Mouse (Mus musculus) retina, postnatal 7 days (tissue): ENCODE data around the gene Nipbl.
"Not testable (repeated sequence)": the region's sequence is repeated elsewhere in the genome, so short reads cannot be mapped to it uniquely, and the experiment has no call there.

Source experiments
- DNase-seq: peaks from one replicate; pipeline ENCODE4 v3.0.0-alpha.2; 2012; ENCODE audit warnings: low read depth, low spot score

Nipbl gene

DNA sequence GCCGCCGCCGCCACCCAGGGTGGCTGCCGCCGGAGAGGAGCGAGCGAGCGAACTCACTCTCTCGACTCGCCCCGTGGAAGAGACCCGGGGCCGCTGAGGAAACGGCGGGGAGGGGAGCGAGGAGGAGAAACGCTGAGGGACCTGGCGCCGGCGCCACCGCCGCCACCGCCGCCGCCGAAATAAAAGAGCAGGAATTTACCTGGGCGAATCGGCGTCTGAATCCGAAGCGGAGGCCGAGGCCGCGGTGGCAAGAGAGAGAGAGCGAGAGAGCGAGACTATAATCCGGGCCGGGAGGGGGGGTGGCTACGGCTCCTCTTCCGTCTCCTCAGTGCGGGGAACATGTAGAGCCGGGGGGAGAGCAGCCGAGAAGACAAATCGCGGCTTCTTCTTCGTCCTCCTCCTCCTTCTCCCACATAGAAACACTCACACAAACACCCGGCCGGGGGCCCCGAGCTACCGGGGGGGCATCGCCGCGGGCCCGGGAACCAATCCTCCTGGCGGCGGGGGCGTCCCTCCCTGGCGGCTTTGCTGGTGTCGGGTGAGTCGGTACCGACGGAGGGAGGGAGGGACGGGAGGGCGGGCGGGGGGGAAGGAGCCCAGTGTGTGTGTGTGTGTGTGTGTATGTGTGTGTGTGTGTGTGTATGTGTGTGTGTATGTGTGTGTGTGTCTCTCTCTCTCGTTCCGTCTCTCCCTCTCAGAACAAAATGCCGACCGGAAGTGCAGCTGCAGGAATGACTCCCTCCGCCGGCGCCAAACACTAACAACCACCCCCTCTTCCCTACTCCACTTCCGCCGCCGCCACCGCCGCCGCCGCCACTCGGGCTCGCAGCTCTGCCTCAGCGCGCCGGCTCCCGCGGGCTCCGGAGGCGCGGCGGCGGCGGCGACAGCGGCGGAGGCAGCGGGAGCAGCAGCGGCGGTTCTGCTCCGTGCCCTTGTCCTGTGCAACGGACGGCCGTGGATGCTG is at the start of gene Nipbl:
TSS of gene Nipbl (minus strand) at position 538 of the 964 bp plus-strand sequence.
- peak; percentile 89 for DNase-seq

DNA sequence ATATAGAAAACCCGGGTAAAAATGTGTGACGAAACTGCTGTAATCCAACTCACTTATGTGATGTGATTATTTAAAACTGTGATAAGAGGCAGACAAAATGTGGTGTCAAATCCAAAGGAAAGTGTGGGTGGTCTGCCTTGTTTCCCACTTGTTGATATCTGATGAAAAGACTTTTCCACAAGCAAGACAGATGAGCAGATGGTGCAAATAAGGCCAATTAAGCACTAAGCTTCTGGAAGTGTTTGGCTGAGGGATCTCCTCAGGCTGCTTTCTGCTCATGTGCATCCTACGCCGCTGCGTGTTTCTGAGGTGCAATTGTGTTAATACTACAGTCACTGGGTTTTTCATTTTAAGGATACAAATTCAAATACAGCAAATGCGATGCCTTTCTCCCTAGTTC is 41.0 kb upstream of the Nipbl start:
- DNase-seq = peak; percentile 8

DNA sequence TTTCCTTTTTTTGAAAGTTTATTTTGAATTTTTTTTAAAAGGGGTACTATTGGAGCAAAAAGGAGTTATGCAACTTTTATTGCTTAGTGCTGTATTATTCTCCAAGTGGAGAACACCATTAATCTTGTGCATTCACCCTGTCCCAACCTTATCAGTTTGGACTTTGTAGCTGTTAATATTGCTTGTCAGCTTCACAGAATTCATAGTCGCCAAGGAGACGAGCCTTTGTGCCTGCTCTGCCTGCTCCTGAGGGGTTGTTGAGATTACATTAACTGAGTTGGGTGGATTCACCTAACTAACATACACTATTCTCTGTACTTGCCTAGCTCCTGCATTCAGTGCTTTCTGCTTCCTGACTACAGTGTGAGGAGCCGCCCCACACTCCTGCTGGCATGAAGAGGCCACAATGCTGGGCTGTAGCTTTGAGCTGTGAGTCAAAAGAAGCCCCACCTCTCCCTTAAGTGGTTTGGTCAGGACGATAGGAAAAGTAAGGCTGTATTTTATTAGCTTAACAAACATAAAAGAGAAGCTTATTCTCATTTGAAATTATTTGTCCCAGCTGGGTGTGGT is 24.8 kb upstream of the Nipbl start:
- no peak for DNase-seq

DNA sequence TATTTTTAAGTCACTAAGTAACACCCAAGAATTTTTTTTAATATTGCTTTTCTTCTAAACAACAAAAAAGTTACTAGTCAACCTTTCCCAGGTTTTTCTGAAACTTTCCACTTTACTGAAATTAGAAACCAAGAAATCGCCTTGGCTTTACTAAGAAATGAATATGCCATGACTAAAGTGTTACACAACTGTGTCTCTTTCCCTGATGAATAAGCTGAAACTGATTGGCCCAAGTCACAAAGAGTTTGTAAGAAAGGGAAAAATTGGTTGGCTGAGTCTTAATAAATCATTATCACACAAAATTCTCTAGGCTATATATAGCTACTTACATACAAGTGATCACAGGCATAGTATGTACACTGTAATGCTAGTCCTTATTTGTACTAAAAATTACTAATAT is 19.3 kb upstream of the Nipbl start:
- DNase-seq = no peak

DNA sequence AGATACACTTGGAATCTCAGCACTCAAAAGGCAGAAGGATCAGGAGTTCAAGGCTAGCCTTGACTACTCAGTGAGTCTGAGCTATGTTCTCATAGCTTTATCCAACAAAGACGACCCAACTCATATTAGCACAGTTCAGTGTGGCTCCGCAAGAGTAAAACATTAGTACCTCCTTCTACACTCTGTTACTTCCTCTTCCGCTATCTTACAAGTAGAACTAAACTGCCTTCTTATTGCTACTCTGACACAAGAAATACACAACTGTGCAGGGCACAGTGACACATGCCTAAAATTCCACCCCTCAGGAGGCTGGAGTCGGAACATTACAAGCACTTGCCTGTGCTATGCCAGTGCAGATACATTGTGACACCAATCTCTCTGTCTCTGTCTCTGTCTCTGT is 18.5 kb upstream of the Nipbl start:
- DNase-seq = no peak

DNA sequence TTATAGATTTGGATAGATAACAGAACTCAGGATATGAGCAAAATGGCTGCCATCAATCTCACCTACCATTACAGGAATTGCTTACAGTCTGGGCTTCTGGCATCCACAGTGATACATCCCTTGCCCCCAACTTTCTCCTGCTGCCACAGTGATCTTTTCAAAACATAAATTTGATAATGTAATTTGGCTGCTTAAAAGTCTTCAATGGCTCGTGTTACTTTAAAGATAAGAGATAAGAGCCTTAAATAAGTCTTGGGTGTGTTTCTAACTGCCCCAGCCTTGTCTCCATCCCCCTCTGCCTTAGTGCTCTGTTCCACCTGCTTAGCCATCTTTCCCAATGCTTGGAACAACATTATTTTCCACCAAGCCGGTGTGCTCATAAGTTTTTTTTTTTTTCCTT is 16.6 kb upstream of the Nipbl start:
- DNase-seq = no peak

DNA sequence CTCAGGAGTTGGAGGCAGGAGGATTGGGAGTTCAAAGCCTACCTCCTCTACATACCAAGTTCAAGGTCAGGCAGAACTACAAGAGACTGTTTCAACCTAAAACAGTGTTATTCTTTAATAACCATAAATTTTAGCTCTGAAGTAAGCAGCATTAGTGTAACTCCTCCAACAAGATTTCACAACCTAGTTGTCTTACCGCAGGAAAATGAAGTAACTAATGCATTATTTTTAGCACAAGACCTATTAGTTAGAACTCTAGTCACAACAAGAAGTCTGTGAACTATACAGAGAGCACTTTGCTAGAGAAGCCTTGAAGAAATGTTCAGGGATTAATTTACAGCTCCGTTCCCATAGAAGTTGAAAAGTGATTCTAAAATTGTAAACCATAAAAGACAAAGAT is 15.7 kb upstream of the Nipbl start:
- no peak for DNase-seq

DNA sequence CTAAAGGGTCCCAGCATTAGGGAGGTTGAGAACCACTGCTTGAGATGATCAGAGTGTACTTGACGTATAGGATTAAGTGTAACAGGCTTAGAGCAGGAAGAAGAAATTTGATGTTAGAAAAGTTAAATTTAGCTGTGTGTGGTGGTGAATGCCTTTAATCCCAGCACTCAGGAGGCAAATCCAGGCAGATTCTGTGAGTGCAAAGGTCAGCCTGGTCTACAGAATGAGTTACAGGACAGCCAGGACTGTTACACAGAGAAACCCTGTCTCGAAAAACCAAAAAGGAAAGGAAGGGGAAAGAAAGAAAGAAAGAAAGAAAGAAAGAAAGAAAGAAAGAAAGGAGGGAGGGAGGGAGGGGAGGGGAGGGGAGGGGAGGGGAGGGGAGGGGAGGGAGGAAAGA is 12.0 kb upstream of the Nipbl start:
- DNase-seq = not testable (repeated sequence)

DNA sequence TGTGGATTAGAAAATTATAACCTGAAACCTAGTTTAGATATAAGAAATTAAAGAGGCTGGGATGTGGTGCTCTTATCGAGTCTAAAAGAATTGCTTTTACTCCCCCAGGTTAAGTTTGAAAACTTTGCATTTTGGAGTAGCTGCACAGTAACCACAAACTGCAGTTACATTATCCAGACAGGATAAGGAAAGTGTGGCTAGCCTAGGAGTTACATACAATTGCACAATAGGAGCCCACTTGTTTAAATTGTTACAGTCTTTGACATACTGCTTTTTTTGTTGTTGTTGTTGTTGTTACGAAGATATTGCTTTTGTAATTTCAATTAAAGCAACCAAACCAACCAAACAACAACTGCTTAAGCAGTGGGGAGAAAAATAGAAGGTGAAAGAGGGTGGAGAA is 11.2 kb upstream of the Nipbl start:
- DNase-seq = no peak

DNA sequence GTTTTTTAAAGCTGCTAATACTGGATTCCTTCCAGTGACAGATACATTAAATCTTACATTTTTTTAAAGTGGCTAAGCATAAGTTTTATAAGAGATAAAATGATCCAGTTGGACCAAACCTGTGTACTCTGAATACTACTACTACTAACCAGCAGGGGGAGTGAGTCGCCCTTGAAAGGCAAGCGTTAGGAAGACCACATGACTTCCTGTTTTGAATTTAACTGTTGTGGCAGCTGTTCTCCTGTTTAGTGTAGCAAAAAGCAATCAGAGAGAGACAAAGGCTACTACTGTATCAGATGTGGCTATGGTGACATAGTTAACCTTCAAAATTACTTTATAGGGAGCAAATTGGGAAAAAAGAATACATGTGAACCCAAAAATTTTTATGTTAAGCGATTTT is 6.8 kb upstream of the Nipbl start:
- DNase-seq = peak; percentile 39

DNA sequence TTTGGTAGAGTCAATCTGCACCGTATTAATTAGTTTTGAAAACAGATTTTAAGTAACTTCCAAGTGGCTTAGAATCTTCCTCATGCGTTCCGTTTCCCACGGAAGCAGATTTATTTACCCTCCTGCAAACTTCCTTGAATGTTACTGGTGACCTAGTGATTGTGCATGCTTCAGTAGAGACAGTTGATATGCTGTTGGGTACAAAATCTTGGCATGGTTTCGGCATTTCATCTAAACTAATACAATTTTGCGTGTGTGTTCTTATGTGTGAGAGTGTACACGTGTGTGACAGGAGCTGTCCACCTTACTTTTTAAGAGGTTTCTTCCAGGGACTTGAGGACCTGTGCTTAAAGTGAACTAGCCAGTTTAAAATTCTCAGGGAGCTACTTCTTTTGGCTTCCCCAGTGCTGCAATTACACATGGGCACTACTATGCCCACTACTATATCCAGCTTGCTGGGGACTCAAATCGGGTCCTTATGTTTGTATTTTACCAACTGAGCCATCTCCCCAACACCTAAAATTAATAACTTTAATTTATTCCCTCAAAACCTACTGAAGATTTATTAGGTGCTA is 3.0 kb upstream of the Nipbl start:
- DNase-seq = no peak

DNA sequence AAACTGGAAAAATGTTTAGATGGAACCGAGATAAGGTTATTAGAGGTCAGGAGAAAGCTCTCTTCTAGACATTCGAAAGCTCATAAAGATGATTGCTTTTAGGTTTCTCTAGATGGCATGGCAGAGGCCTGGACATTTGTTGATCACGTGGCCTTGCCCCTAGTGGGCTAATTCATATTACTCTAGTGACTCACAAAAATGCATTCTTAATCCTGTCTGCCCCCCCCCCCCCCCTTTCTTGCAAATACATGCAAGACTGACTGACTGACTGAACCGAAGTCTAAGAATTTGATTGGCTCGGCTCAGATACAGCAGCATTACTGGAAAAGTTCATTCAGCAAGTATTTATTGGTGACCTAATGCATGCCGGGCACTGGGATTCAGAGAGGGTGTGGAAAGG is 2.2 kb upstream of the Nipbl start:
- DNase-seq = no peak

DNA sequence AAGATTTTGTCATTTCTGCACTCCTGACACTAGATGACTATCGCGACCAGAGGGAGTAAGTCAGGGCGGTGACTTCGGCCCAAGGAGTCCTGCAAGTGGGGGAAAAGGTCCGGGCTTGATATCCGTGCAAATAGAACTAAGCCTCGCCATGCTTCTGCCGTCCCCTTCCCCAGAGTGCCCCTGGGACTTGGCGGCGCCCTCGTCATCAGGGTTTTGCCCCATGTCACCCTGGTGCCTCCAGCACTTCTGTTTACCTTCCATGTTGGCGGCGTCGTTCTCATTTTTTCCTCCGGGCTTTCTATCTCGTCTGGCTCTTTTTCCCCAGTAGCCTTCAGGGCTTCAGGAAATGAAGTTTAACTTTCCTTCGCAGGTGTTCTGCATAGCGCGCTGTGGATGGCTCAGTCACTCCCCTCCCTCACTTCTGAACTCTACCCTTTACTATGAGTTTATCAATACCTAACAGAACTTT is 1.7 kb upstream of the Nipbl start:
- no peak for DNase-seq

DNA sequence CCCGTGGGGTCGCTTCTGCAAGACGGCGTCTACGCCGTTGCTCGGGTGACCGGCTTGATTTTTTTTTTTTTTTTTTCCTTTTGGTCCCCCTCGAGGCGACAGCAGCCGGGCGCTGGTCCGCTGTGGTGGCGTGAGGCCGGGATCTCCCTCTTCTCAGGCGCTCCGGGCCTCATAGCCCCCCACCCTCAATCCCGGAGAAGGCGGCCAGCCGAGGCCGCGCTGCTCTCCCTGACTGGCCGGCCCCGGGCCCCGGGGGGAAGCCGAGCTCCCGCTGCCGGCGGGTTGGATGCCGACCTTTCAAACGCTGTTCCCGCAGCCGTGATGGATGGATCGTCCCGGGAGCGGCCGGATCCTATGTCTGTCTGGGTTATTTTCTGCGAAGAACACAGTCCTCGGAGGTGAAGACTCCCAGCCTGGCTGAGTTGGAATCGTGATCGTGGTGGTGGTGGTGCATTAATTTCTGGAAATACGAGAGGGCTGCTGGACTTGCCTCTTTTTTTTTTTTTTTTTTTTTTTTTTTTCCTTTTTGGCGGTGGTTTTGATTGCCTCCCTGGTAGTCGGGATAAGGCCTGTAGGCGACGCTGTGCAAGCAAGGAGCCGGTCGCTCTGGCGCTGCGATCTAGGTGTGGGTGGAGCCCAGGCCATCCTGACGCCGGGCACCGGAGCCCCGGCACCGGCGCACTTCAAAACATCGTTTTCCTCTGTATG is 781 bp upstream of the Nipbl start:
- peak; percentile 53 for DNase-seq

DNA sequence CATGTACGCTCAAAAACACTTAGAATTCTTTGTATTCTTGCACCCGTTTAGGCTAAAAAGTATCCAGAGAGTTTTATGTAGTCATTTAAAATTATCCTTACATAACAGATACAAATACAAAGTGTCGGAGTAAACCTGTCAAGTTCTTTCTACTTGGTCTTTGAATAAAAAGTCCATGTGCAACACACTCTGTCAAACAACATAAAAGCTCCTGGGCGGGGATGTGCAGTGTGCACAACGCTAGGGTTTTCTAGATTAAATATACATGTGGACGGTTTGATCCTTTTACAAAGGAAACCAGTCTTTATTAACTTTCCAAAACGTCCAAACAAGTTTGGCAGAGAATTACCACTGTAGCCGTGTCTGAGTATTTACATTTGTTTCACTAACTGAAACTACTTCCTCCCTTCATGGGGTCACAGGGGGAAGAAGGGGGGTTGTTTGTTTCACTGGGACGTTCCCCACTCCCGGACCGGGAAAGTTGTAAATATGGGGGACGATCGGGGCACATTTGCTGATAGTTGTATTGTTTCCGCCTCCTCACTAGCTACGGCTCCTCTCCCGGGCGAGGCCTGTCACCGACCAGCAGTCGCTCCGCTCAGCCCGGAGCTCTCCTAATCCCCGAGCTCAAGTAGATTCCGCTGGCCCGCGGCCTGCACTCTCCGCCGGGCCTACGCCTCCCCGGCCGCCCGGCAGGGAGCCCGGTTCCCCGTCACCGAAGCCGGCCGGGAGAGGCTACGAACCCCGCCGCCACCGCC is 916 bp downstream of the Nipbl start:
- DNase-seq = peak; percentile 52

DNA sequence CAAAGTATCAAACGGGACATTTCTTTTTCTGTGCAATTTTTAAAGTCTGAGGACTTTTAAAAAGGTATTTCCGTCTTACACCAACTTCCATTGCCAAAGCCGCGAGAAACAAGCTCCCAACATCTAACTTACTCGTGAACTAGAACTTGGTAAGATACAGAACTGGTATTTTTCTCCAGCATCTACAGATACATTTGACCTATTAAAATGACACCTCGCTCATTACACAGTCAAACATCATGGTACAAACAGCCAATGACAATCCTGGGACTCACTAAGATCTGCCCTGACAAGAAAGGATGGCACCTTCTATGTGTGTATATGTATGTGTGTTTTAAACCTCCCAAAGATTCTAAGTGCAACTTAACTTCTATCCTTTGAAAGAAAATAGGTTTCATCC is 1.5 kb downstream of the Nipbl start:
- DNase-seq = no peak

DNA sequence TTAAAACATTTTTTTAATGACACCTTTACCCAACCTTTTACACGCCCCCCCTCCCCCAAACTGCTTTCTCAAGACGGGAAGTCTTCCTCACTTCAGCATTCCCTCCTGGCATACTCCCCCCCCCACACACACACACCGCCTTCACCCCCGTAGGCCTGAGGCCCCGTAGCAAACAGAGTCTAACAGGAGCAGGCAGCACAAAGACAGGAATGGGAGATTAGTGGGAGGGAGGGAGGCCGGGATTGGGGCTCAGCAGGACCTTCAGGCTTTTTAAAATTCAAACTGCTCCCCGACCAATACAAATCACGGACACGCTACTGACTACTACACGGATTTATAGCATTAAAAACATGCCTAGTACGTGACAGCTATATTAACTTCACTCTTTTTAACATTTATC is 2.1 kb downstream of the Nipbl start:
- DNase-seq = no peak

DNA sequence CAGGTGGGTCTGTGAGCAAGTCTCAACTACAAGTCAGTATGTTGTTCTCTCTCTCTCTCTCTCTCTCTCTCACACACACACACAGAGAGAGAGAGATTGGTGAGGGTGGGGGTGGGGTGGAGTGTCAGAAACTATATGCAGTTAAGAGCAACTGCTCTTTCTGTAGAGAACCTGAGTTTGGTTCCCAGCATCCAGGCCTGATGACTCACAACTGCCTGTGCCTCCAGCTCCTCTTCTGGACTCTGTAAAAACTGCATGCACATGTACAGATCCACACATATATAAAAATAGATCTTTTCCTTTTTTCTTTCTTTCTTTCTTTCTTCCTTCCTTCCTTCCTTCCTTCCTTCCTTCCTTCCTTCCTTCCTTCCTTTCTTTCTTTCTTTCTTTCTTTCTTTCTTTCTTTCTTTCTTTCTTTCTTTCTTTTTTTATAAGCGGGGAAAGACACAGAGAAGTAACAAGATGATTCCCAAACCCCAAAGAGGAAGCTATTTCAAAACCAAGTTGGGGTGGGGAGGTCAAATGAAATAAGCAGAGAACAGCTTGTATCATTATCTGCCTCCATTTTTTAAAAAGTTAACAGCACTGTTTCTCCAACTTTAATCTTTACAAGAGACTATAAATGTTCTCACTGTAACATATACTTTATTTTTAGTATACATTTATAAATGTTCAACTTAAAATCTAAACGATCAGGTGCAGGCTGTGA is 10.9 kb downstream of the Nipbl start:
- no peak for DNase-seq

DNA sequence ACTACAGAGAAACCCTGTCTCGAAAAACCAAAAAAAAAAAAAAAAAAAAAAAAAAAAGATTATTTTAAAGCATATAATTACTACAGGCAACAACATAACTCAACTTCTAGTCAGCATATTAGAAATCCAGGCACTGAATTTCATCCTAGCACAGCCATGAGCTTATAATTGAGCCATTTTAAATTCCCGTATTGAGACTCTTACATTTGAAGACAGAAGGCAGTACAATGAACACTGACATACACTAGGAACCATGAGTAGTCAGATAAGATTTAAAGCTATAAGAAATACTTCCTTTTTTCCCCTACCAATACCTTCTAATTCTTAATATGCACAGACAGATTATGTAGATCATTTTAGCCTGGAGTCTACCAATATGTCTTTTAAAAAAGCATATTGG is 11.7 kb downstream of the Nipbl start:
- DNase-seq = no peak

DNA sequence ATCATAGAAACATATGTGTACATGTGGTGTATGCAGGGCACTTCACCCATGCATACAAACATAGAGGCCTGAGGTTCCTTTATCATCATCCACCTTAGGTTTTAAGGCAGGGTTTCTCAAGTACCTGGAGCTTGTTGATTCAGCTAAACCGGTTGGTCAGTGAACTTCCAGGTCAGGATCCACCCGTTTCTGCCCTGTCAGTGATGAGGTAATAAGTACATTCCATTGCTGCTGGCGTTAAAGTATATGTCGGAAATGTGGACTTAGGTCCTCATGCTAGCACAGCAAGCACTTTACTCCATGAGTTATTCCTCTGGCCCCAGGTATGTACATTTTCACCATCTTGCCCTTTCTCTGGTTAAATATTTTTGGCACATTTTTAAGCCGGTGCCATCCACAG is 14.8 kb downstream of the Nipbl start:
- DNase-seq = no peak

DNA sequence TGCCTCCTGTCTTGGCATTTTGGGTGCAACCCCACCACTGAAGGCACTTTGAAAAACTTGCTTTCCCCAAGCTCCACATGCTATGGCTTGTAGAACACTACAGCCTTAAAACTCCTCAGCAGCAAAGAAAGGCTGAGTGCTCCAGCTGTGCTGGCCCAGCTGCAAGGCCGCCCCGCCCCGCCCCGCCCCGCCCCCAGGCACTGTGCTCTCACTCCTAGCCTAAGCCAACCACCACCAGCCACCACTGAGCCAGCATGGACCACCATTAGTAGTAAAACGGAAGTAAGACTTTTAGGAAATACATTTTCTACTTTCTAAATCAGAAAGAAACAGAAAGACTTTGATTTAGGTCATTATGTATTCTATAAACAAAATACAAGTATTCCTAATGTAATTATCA is 23.4 kb downstream of the Nipbl start:
- DNase-seq = no peak
